Mouse (Mus musculus) testis, adult 2 months (tissue): ENCODE measurements around the gene Grin2b. TPM values are rescaled to one million over a fixed set of nuclear protein-coding genes. Genes with fewer than 3 reads are reported as not detected.

Experiments used
- H3K27ac ChIP-seq: fragments of 200-500 bp; 2 replicates; pipeline ENCODE4 v1.5.1; 2012; ENCODE audit warnings: low read depth, low read length; ENCODE audit not compliant: control insufficient read depth, insufficient read depth
- H3K27me3 ChIP-seq: fragments of 200-500 bp; 2 replicates; pipeline ENCODE4 v1.6.1; 2012; ENCODE audit warnings: mild to moderate bottlenecking, low read length, moderate library complexity; ENCODE audit not compliant: control insufficient read depth, insufficient read depth
- H3K36me3 ChIP-seq: fragments of 200-500 bp; 2 replicates; pipeline ENCODE4 v1.6.1; 2012; ENCODE audit warnings: mild to moderate bottlenecking, low read length; ENCODE audit not compliant: control insufficient read depth, insufficient read depth
- H3K4me1 ChIP-seq: fragments of 200-500 bp; 2 replicates; pipeline ENCODE4 v1.6.1; 2012; ENCODE audit warnings: low read length; ENCODE audit not compliant: control insufficient read depth, insufficient read depth
- H3K4me3 ChIP-seq: fragments of 200-500 bp; 2 replicates; pipeline ENCODE4 v1.5.1; 2012; ENCODE audit warnings: low read depth, mild to moderate bottlenecking, low read length, moderate library complexity, mixed read lengths; ENCODE audit not compliant: control insufficient read depth
- CTCF ChIP-seq: fragments of 200-500 bp; IDR thresholded peaks from 2 replicates; pipeline ENCODE4 v1.5.1; 2012; ENCODE audit warnings: low read depth, mild to moderate bottlenecking, inconsistent platforms, low read length, moderate library complexity; ENCODE audit not compliant: control insufficient read depth, insufficient read depth, insufficient replicate concordance
- POLR2A ChIP-seq: fragments of 200-500 bp; IDR thresholded peaks from 2 replicates; pipeline ENCODE4 v1.6.1; 2012; ENCODE audit warnings: low read depth, mild to moderate bottlenecking, inconsistent platforms, low read length, moderate library complexity; ENCODE audit not compliant: control insufficient read depth
- polyA plus RNA-seq: library from polyadenylated mRNA; depleted of rRNA; stranded (reverse); fragments of >200 nt; gene quantifications from 2 replicates; pipeline ENCODE4 v1.2.3, GENCODE M21; 2012

Gene Grin2b
- polyA plus RNA-seq, 1 experiment: 5.6 TPM

- Histone ChIP-seq H3K36me3 (no peaks in the 10 kb centered on the region), H3K4me3 (no peak overlapping the region), H3K27ac (no peak overlapping the region), H3K4me1 (no peaks in the 10 kb centered on the region), H3K27me3 (no peaks in the 10 kb centered on the region)
- TF ChIP-seq POLR2A (no peak), CTCF (no peak)
These were observed 266.2 kb downstream of the Grin2b start for GRCm38 (mm10) chr6:135907137-135907536.

GRCm38 (mm10) chr6:135904391-135904790 lies 268.9 kb downstream of the Grin2b start:
- Histone ChIP-seq H3K36me3 (no peaks in the 10 kb centered on the region), H3K27ac (no peak overlapping the region), H3K27me3 (no peaks in the 10 kb centered on the region), H3K4me3 (no peak overlapping the region), H3K4me1 (no peaks in the 10 kb centered on the region)
- TF ChIP-seq CTCF: no peak
- TF ChIP-seq POLR2A: no peak

- Histone ChIP-seq H3K27ac (no peak overlapping the region), H3K4me1 (no peaks in the 10 kb centered on the region), H3K4me3 (no peak overlapping the region), H3K36me3 (no peaks in the 10 kb centered on the region), H3K27me3 (no peaks in the 10 kb centered on the region)
- no peak for TF ChIP-seq CTCF
- TF ChIP-seq POLR2A: no peak
These were observed 272.9 kb downstream of the Grin2b start for GRCm38 (mm10) chr6:135900410-135900809.

- Histone ChIP-seq H3K4me3 (no peak overlapping the region), H3K27me3 (no peaks in the 10 kb centered on the region), H3K27ac (no peak overlapping the region), H3K36me3 (no peaks in the 10 kb centered on the region), H3K4me1 (no peaks in the 10 kb centered on the region)
- no peak for TF ChIP-seq CTCF
- TF ChIP-seq POLR2A: no peak
These were observed 274.1 kb downstream of the Grin2b start for GRCm38 (mm10) chr6:135899225-135899624.

GRCm38 (mm10) chr6:135894793-135895228 lies 278.5 kb downstream of the Grin2b start:
- Histone ChIP-seq H3K27ac (no peak overlapping the region), H3K4me1 (no peaks in the 10 kb centered on the region), H3K27me3 (no peaks in the 10 kb centered on the region), H3K4me3 (no peak overlapping the region), H3K36me3 (no peaks in the 10 kb centered on the region)
- TF ChIP-seq POLR2A (no peak), CTCF (no peak)

GRCm38 (mm10) chr6:135882611-135883010 lies 290.7 kb downstream of the Grin2b start:
- H3K36me3 ChIP-seq: no peaks in the 10 kb centered on the region
- TF ChIP-seq CTCF (no peak), POLR2A (no peak)
- H3K4me3 ChIP-seq: no peak overlapping the region
- no peaks in the 10 kb centered on the region for H3K27me3 ChIP-seq
- no peaks in the 10 kb centered on the region for H3K4me1 ChIP-seq
- H3K27ac ChIP-seq: no peak overlapping the region

- H3K36me3 ChIP-seq: no peaks in the 10 kb centered on the region
- H3K27ac ChIP-seq: no peak overlapping the region
- no peak overlapping the region for H3K4me3 ChIP-seq
- H3K27me3 ChIP-seq: no peaks in the 10 kb centered on the region
- TF ChIP-seq POLR2A (no peak), CTCF (no peak)
- no peaks in the 10 kb centered on the region for H3K4me1 ChIP-seq
These were observed 297.1 kb downstream of the Grin2b start for GRCm38 (mm10) chr6:135876163-135876726.
